Mouse (Mus musculus): ENCODE data around the gene Uri1. TPM values are rescaled to one million over a fixed set of nuclear protein-coding genes. Genes with fewer than 3 reads are reported as not detected.

Uri1 gene
- polyA plus RNA-seq, 1 experiment from 2014 or later = 31.5 TPM

- Histone ChIP-seq H3K4me2 (ENCODE audit: low read length) (no peak overlapping the region), H3K27ac (ENCODE audit: low read depth, low read length) (no peak overlapping the region), H3K36me3 (ENCODE audit: control insufficient read depth, insufficient read depth, low read length) (no peaks in the 10 kb centered on the region), H3K9ac (ENCODE audit: low read depth, low read length) (no peak overlapping the region), H3K9me3 (ENCODE audit: control insufficient read depth, low read length) (no peaks in the 10 kb centered on the region), H3K4me3 (ENCODE audit: low read length) (no peak overlapping the region), H3K4me1 (ENCODE audit: control insufficient read depth, insufficient read depth, low read depth, low read length) (no peaks in the 10 kb centered on the region), H3K27me3 (replicated peaks; ENCODE audit: control insufficient read depth, insufficient read depth, low read length) (no peaks in the 10 kb centered on the region)
- no peak for ATAC-seq
- WGBS = 63% methylated on average over 5 of the region's 5 CpGs
These were observed 23.9 kb upstream of the Uri1 start for GRCm38 (mm10) chr7:38047229-38047628.

- Histone ChIP-seq H3K4me1 (ENCODE audit: control insufficient read depth, insufficient read depth, low read depth, low read length) (no peaks in the 10 kb centered on the region), H3K4me2 (ENCODE audit: low read length) (no peak overlapping the region), H3K9me3 (ENCODE audit: control insufficient read depth, low read length) (no peaks in the 10 kb centered on the region), H3K27me3 (replicated peaks; ENCODE audit: control insufficient read depth, insufficient read depth, low read length) (no peaks in the 10 kb centered on the region), H3K9ac (ENCODE audit: low read depth, low read length) (no peak overlapping the region), H3K36me3 (ENCODE audit: control insufficient read depth, insufficient read depth, low read length) (no peaks in the 10 kb centered on the region), H3K4me3 (ENCODE audit: low read length) (no peak overlapping the region), H3K27ac (ENCODE audit: low read depth, low read length) (no peak overlapping the region)
- WGBS = 95% methylated on average over 3 of the region's 3 CpGs
- no peak for ATAC-seq
These were observed 17.9 kb upstream of the Uri1 start for GRCm38 (mm10) chr7:38041244-38041643.

- Histone ChIP-seq H3K27me3 (replicated peaks; ENCODE audit: control insufficient read depth, insufficient read depth, low read length) (no peaks in the 10 kb centered on the region), H3K4me1 (ENCODE audit: control insufficient read depth, insufficient read depth, low read depth, low read length) (no peaks in the 10 kb centered on the region), H3K27ac (ENCODE audit: low read depth, low read length) (no peak overlapping the region), H3K36me3 (ENCODE audit: control insufficient read depth, insufficient read depth, low read length) (no peaks in the 10 kb centered on the region), H3K4me2 (ENCODE audit: low read length) (no peak overlapping the region), H3K4me3 (ENCODE audit: low read length) (no peak overlapping the region), H3K9me3 (ENCODE audit: control insufficient read depth, low read length) (no peaks in the 10 kb centered on the region), H3K9ac (ENCODE audit: low read depth, low read length) (no peak overlapping the region)
- ATAC-seq = no peak
- 79% methylated on average over 5 of the region's 5 CpGs for WGBS
These were observed 14.2 kb upstream of the Uri1 start for GRCm38 (mm10) chr7:38037586-38037985.

- no peaks in the 10 kb centered on the region for H3K9me3 ChIP-seq (ENCODE audit: control insufficient read depth, low read length)
- H3K4me2 ChIP-seq (ENCODE audit: low read length) = no peak overlapping the region
- no peaks in the 10 kb centered on the region for H3K4me1 ChIP-seq (ENCODE audit: control insufficient read depth, insufficient read depth, low read depth, low read length)
- no peak overlapping the region for H3K27ac ChIP-seq (ENCODE audit: low read depth, low read length)
- H3K36me3 ChIP-seq (ENCODE audit: control insufficient read depth, insufficient read depth, low read length) = no peaks in the 10 kb centered on the region
- no peak overlapping the region for H3K9ac ChIP-seq (ENCODE audit: low read depth, low read length)
- no peak overlapping the region for H3K4me3 ChIP-seq (ENCODE audit: low read length)
- WGBS = 97% methylated on average over 4 of the region's 4 CpGs
- no peak for ATAC-seq
- H3K27me3 ChIP-seq (replicated peaks; ENCODE audit: control insufficient read depth, insufficient read depth, low read length) = no peaks in the 10 kb centered on the region
These were observed 7.8 kb upstream of the Uri1 start for GRCm38 (mm10) chr7:38031183-38031582.

GRCm38 (mm10) chr7:38030606-38031005, 7.3 kb upstream of the Uri1 start:
- Histone ChIP-seq H3K4me2 (ENCODE audit: low read length) (no peak overlapping the region), H3K27me3 (replicated peaks; ENCODE audit: control insufficient read depth, insufficient read depth, low read length) (no peaks in the 10 kb centered on the region), H3K36me3 (ENCODE audit: control insufficient read depth, insufficient read depth, low read length) (no peaks in the 10 kb centered on the region), H3K9ac (ENCODE audit: low read depth, low read length) (no peak overlapping the region), H3K9me3 (ENCODE audit: control insufficient read depth, low read length) (no peaks in the 10 kb centered on the region), H3K27ac (ENCODE audit: low read depth, low read length) (no peak overlapping the region), H3K4me3 (ENCODE audit: low read length) (no peak overlapping the region), H3K4me1 (ENCODE audit: control insufficient read depth, insufficient read depth, low read depth, low read length) (no peaks in the 10 kb centered on the region)
- ATAC-seq = no peak
- 64% methylated on average over 6 of the region's 6 CpGs for WGBS

GRCm38 (mm10) chr7:38029986-38030385, 6.6 kb upstream of the Uri1 start:
- H3K27ac ChIP-seq (ENCODE audit: low read depth, low read length) = no peak overlapping the region
- no peaks in the 10 kb centered on the region for H3K9me3 ChIP-seq (ENCODE audit: control insufficient read depth, low read length)
- H3K9ac ChIP-seq (ENCODE audit: low read depth, low read length) = no peak overlapping the region
- no peak for ATAC-seq
- no peaks in the 10 kb centered on the region for H3K4me1 ChIP-seq (ENCODE audit: control insufficient read depth, insufficient read depth, low read depth, low read length)
- no peaks in the 10 kb centered on the region for H3K36me3 ChIP-seq (ENCODE audit: control insufficient read depth, insufficient read depth, low read length)
- H3K4me3 ChIP-seq (ENCODE audit: low read length) = no peak overlapping the region
- no peak overlapping the region for H3K4me2 ChIP-seq (ENCODE audit: low read length)
- H3K27me3 ChIP-seq (replicated peaks; ENCODE audit: control insufficient read depth, insufficient read depth, low read length) = no peaks in the 10 kb centered on the region
- WGBS = 64% methylated on average over 2 of the region's 2 CpGs

- Histone ChIP-seq H3K27me3 (replicated peaks; ENCODE audit: control insufficient read depth, insufficient read depth, low read length) (no peaks in the 10 kb centered on the region), H3K4me2 (ENCODE audit: low read length) (no peak overlapping the region), H3K9me3 (ENCODE audit: control insufficient read depth, low read length) (no peaks in the 10 kb centered on the region), H3K27ac (ENCODE audit: low read depth, low read length) (no peak overlapping the region), H3K36me3 (ENCODE audit: control insufficient read depth, insufficient read depth, low read length) (no peaks in the 10 kb centered on the region), H3K9ac (ENCODE audit: low read depth, low read length) (no peak overlapping the region), H3K4me1 (ENCODE audit: control insufficient read depth, insufficient read depth, low read depth, low read length) (no peaks in the 10 kb centered on the region), H3K4me3 (ENCODE audit: low read length) (no peak overlapping the region)
- WGBS = 60% methylated on average over 5 of the region's 5 CpGs
- ATAC-seq = no peak
These were observed 5.7 kb upstream of the Uri1 start for GRCm38 (mm10) chr7:38029083-38029482.

- WGBS = 85% methylated on average over 7 of the region's 7 CpGs
- H3K36me3 ChIP-seq (ENCODE audit: control insufficient read depth, insufficient read depth, low read length) = no peaks in the 10 kb centered on the region
- no peak overlapping the region for H3K4me3 ChIP-seq (ENCODE audit: low read length)
- no peak overlapping the region for H3K27ac ChIP-seq (ENCODE audit: low read depth, low read length)
- H3K27me3 ChIP-seq (replicated peaks; ENCODE audit: control insufficient read depth, insufficient read depth, low read length) = no peaks in the 10 kb centered on the region
- no peak overlapping the region for H3K4me2 ChIP-seq (ENCODE audit: low read length)
- no peak for ATAC-seq
- no peak overlapping the region for H3K9ac ChIP-seq (ENCODE audit: low read depth, low read length)
- H3K9me3 ChIP-seq (ENCODE audit: control insufficient read depth, low read length) = no peaks in the 10 kb centered on the region
- H3K4me1 ChIP-seq (ENCODE audit: control insufficient read depth, insufficient read depth, low read depth, low read length) = no peaks in the 10 kb centered on the region
These were observed 4.7 kb upstream of the Uri1 start for GRCm38 (mm10) chr7:38027940-38028600.

GRCm38 (mm10) chr7:38024839-38025238, 1.5 kb upstream of the Uri1 start:
- WGBS = 74% methylated on average over 4 of the region's 4 CpGs
- no peaks in the 10 kb centered on the region for H3K36me3 ChIP-seq (ENCODE audit: control insufficient read depth, insufficient read depth, low read length)
- H3K9ac ChIP-seq (ENCODE audit: low read depth, low read length) = no peak overlapping the region
- no peaks in the 10 kb centered on the region for H3K9me3 ChIP-seq (ENCODE audit: control insufficient read depth, low read length)
- H3K27me3 ChIP-seq (replicated peaks; ENCODE audit: control insufficient read depth, insufficient read depth, low read length) = no peaks in the 10 kb centered on the region
- H3K4me3 ChIP-seq (ENCODE audit: low read length) = no peak overlapping the region
- H3K27ac ChIP-seq (ENCODE audit: low read depth, low read length) = no peak overlapping the region
- no peak for ATAC-seq
- no peak overlapping the region for H3K4me2 ChIP-seq (ENCODE audit: low read length)
- H3K4me1 ChIP-seq (ENCODE audit: control insufficient read depth, insufficient read depth, low read depth, low read length) = no peaks in the 10 kb centered on the region

All from hindbrain, embryonic 16.5 days (tissue).